Mouse (Mus musculus): ENCODE results near the gene Gm2a. TPM values are rescaled to one million over a fixed set of nuclear protein-coding genes. Genes with fewer than 3 reads are reported as not detected.

Gene Gm2a
- total RNA-seq (2023): 82.9 TPM

DNA sequence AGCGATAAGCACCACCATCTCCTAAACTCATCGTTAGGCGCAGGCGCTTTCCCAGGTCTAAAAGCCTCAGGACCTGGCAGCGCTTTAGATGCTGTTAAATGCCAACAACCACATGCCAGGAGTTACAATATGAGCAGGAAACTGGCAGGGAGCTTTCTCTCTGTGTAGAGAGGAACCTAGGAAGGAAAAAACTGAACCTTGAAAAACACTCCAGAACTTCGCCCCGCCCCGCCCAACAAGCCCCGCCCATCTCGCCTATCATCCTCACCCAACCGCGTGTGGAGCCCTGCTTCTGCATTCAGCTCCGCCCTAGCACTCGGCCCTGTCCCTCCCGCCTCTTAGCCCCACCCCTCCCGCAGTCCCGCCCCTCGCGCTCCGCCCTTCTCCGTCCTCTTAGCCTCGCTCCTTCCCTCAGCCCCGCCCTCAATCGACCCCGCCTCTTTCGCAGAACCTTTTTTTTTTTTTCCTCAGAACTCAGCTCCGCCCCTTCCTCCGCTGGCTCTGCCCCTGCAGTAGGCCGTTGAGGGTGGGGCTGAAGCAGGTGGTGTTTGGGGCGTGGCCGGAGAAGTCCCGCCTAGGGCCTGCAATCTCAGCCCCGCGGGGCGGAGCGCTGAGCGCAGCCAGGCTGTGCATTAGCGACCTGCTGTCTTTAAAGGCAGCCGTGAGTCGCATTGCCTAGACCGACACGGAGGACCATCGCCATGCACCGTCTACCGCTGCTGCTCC is at the start of gene Gm2a:
Gene Gm2a, plus strand, starts transcription at position 653 of the 726 bp plus-strand sequence.

GRCm38 (mm10) chr11:55077331-55078231 is 20.3 kb upstream of the Gm2a start, which contains the start of gene Ccdc69:
Gene Ccdc69, minus strand, starts transcription at chr11:55078131.

GRCm38 (mm10) chr11:55151608-55152007 is 53.7 kb downstream of the Gm2a start, which contains the start of gene Slc36a3:
Gene Slc36a3, minus strand, starts transcription at chr11:55151708.

Other genes with a start within 250 kb of the Gm2a start
- gene Lyrm7, start 237.2 kb upstream of the Gm2a start, total RNA-seq (2023): 14.3 TPM
- gene Hint1, start 231.7 kb upstream of the Gm2a start, total RNA-seq (2023): 108 TPM
- gene Gpx3, start 195.7 kb upstream of the Gm2a start, total RNA-seq (2023): not detected
- gene Tnip1, start 135.2 kb upstream of the Gm2a start, total RNA-seq (2023): 142 TPM
- 469 TPM for gene Anxa6, start 64.7 kb upstream of the Gm2a start, total RNA-seq (2023)
- gene Ccdc69, start 20.0 kb upstream of the Gm2a start, total RNA-seq (2023): 38.5 TPM
- gene Slc36a3, start 53.6 kb downstream of the Gm2a start, total RNA-seq (2023): not detected
- gene Slc36a2, start 87.0 kb downstream of the Gm2a start, total RNA-seq (2023): not detected
- 21.9 TPM for gene Slc36a1, start 106.2 kb downstream of the Gm2a start, total RNA-seq (2023)
- 0.24 TPM for gene Fat2, start 238.4 kb downstream of the Gm2a start, total RNA-seq (2023)

All from CD8-positive naive resting alpha-beta T cell, adult 57 days (primary cell).